Mouse (Mus musculus) skeletal muscle tissue, postnatal 0 days (tissue): Measurements from ENCODE around the gene Mgl2. TPM values are rescaled to one million over a fixed set of nuclear protein-coding genes. Genes with fewer than 3 reads are reported as not detected.

ENCODE experiments used
- polyA plus RNA-seq: library from polyadenylated mRNA; unstranded; fragments of >200 nt; fragmentation: Nextera tagmentation; extraction: Ambion mirVana; gene quantifications from 2 replicates; pipeline ENCODE4 v1.2.1, GENCODE M21; 2015

Mgl2 gene
- 8.2 and 9.7 TPM in 2 replicates for polyA plus RNA-seq

DNA sequence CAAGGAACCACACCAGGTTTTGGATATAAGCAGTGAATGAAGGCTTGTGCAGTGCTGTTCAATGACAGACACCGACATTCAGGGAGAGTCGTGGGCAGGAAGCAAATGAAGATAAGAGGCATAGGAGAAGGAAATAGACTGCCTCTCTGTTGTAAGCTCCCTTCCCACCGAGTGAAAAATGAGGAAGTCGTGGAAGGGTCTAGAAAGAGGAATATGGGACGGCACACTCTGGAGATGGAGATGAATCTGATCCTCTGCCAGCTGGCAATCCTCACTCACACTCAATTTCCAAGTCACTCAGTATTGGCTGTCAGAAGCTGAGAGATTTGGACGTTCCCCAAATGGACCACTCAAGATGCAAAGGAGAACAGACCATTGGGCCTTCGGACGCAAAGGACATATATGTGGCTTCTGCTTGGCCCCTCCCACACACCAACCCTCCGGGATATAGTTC is at the start of gene Mgl2:
Gene Mgl2 (plus strand): TSS at position 404 of the 454 bp plus-strand sequence.

DNA sequence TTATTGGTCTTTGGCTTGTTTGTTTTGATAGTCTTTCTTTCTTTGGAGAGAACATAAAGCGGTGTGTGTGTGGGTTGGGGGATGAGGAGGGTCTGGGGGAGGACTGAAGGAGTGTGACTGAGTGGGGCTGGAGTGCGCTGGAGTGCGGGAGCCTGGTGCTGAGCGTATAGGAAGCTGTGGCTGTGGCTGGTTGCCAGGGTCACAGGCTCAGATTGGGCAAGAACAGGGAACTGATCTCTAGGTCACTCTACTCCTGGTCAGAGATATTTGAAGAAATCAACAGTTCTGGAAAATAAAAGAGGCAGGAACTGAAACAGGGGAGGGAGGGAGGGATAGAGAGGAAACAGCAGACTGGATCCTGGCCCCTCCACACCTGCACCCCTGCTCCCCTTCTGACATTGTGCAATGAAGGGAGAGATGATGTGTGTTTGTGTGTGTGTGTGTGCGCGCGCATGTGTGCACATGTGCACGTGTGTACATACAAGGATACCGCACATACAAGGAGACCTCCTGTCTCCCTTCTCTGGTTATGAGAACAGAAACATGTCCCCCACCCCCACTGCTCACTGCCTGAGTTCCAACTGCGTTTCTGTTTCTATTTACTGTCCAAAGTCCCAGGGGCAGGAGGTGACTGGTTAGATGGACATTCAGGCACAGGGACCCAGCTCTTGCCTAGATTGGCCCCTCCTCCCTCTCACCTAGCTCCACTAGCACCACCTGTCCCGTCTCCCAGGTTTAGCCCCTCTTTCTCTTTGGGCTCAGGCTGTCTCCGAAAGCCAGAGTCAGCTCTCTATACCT is 37.9 kb upstream of the Mgl2 start, which contains the start of gene Asgr2:
Gene Asgr2 (plus strand): TSS at position 659 of the 798 bp plus-strand sequence.

DNA sequence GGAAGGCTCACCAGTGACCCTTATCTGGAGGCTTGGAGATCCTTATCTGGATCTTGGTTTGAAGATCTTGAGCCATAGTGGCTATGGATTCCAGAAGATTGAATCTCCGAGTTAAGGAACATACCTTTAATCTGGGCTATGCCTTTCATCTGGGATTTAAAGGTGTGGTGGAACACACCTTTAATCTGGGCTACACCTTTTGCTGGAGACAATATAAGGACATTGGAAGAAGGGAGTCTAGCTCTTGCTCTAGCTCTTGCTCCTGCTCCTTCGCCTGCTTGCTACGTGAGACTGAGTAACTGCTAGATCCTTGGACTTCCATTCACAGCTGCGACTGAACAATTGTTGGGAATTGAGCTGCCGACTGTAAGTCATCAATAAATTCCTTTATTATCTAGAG is 25.8 kb downstream of the Mgl2 start, which contains the start of gene Clec10a:
Gene Clec10a (plus strand): TSS at position 301 of the 400 bp plus-strand sequence.

Other genes with a start within 250 kb of the Mgl2 start
- gene Kctd11, start 248.9 kb upstream of the Mgl2 start, polyA plus RNA-seq, result 2.6 and 3.6 TPM in 2 replicates
- 0.34 and 0.46 TPM in 2 replicates for gene Acap1, start 234.8 kb upstream of the Mgl2 start, polyA plus RNA-seq
- 1.8 and 2.4 TPM in 2 replicates for gene 2810408A11Rik, start 229.3 kb upstream of the Mgl2 start, polyA plus RNA-seq
- 3.0 and 3.3 TPM in 2 replicates for gene Neurl4, start 229.3 kb upstream of the Mgl2 start, polyA plus RNA-seq
- 41.9 and 42.1 TPM in 2 replicates for gene Gps2, start 216.4 kb upstream of the Mgl2 start, polyA plus RNA-seq
- 952 and 1,117 TPM in 2 replicates for gene Eif5a, start 208.4 kb upstream of the Mgl2 start, polyA plus RNA-seq
- 0.78 and 0.85 TPM in 2 replicates for gene Ybx2, start 194.5 kb upstream of the Mgl2 start, polyA plus RNA-seq
- gene Slc2a4, start 182.1 kb upstream of the Mgl2 start, polyA plus RNA-seq, result 128 and 138 TPM in 2 replicates
- gene Cldn7, start 165.6 kb upstream of the Mgl2 start, polyA plus RNA-seq, result 0.23 and 0.57 TPM in 2 replicates
- 42.1 and 46.1 TPM in 2 replicates for gene Ctdnep1, start 149.2 kb upstream of the Mgl2 start, polyA plus RNA-seq
- gene Elp5, start 147.8 kb upstream of the Mgl2 start, polyA plus RNA-seq, result 86.0 and 92.4 TPM in 2 replicates
- gene Gabarap, start 139.2 kb upstream of the Mgl2 start, polyA plus RNA-seq, result 320 and 389 TPM in 2 replicates
- 31.1 and 33.7 TPM in 2 replicates for gene Phf23, start 134.6 kb upstream of the Mgl2 start, polyA plus RNA-seq
- gene Dvl2, start 129.7 kb upstream of the Mgl2 start, polyA plus RNA-seq, result 11.2 and 11.8 TPM in 2 replicates
- gene Acadvl, start 114.9 kb upstream of the Mgl2 start, polyA plus RNA-seq, result 311 and 331 TPM in 2 replicates
- 3.3 and 5.3 TPM in 2 replicates for gene Dlg4, start 113.4 kb upstream of the Mgl2 start, polyA plus RNA-seq
- gene Asgr1, start 76.2 kb upstream of the Mgl2 start, polyA plus RNA-seq, result 0.13 and 0.21 TPM in 2 replicates
- 0.23 and 0.68 TPM in 2 replicates for gene Asgr2, start 37.7 kb upstream of the Mgl2 start, polyA plus RNA-seq
- 4.7 and 11.4 TPM in 2 replicates for gene Clec10a, start 25.9 kb downstream of the Mgl2 start, polyA plus RNA-seq
- gene Slc16a11, start 82.4 kb downstream of the Mgl2 start, polyA plus RNA-seq, result 0.37 and 0.59 TPM in 2 replicates
- 1.3 and 2.4 TPM in 2 replicates for gene Slc16a13, start 90.7 kb downstream of the Mgl2 start, polyA plus RNA-seq
- gene Bcl6b, start 99.5 kb downstream of the Mgl2 start, polyA plus RNA-seq, result 6.5 and 8.3 TPM in 2 replicates
- 70.9 and 85.5 TPM in 2 replicates for gene 0610010K14Rik, start 107.6 kb downstream of the Mgl2 start, polyA plus RNA-seq
- 6.0 and 7.6 TPM in 2 replicates for gene Gm21988, start 109.5 kb downstream of the Mgl2 start, polyA plus RNA-seq
- gene Rnasek, start 109.5 kb downstream of the Mgl2 start, polyA plus RNA-seq, result 228 and 235 TPM in 2 replicates
- 0.91 and 1.7 TPM in 2 replicates for gene Alox12, start 125.0 kb downstream of the Mgl2 start, polyA plus RNA-seq
- gene Alox12e, start 192.3 kb downstream of the Mgl2 start, polyA plus RNA-seq, result 0.21 and 0.27 TPM in 2 replicates
- 0.08 and 0.12 TPM in 2 replicates for gene Alox15, start 221.7 kb downstream of the Mgl2 start, polyA plus RNA-seq